Mouse (Mus musculus) myocyte (in vitro differentiated cells): ENCODE measurements at regions not wholly inside any gene's neighbourhood (a gene's known extent, or its start where the extent isn't known, plus 50 kb on each side); places are given as distances from the start of the nearest gene placed in this dataset.

Source experiments
- H3K27me3 ChIP-seq: one replicate; pipeline ENCODE4 v1.6.1; 2011; ENCODE audit not compliant: control insufficient read depth, insufficient read depth, insufficient read length
- H3K36me3 ChIP-seq: one replicate; pipeline ENCODE4 v1.6.1; 2011; ENCODE audit not compliant: control insufficient read depth, insufficient read depth
- H3K4me2 ChIP-seq: one replicate; pipeline ENCODE4 v1.6.1; 2011; ENCODE audit warnings: low read depth, control low read depth
- H3K4me3 ChIP-seq: one replicate; pipeline ENCODE4 v1.5.1; 2011; ENCODE audit warnings: mild to moderate bottlenecking, control low read depth, moderate library complexity
- H3K79me2 ChIP-seq: one replicate; pipeline ENCODE4 v1.6.1; 2011; ENCODE audit not compliant: control insufficient read depth, insufficient read depth
- H3ac ChIP-seq: one replicate; pipeline ENCODE4 v1.6.1; 2011; ENCODE audit not compliant: control insufficient read depth, insufficient read length
- CEBPB ChIP-seq: IDR thresholded peaks from 2 replicates; pipeline ENCODE4 v1.6.1; 2011; ENCODE audit warnings: mild to moderate bottlenecking, moderate library complexity; ENCODE audit not compliant: poor library complexity, insufficient read depth, severe bottlenecking
- E2F4 ChIP-seq: IDR thresholded peaks from one replicate; pipeline ENCODE4 v1.6.1; 2011; ENCODE audit warnings: mild to moderate bottlenecking, control low read depth, moderate library complexity; ENCODE audit not compliant: insufficient read depth
- MAX ChIP-seq: IDR thresholded peaks from one replicate; pipeline ENCODE4 v1.6.1; 2011; ENCODE audit warnings: low read depth, mild to moderate bottlenecking, control low read depth
- MYOD1 ChIP-seq, 3 experiments: IDR thresholded peaks; one replicate each; pipeline ENCODE4 v1.6.1; 2011; ENCODE audit warnings: control low read depth in 2 of 3, low read depth in 2 of 3, mild to moderate bottlenecking in 2 of 3, moderate library complexity in 1 of 3; ENCODE audit not compliant: insufficient read length in 2 of 3, control insufficient read depth in 1 of 3
- MYOG ChIP-seq, 3 experiments: IDR thresholded peaks; one replicate each; pipeline ENCODE4 v1.6.1; 2011; ENCODE audit warnings: control low read depth in 2 of 3, low read depth in 2 of 3, mild to moderate bottlenecking in 2 of 3; ENCODE audit not compliant: insufficient read length in 2 of 3, control insufficient read depth in 1 of 3, insufficient read depth in 1 of 3
- POLR2A ChIP-seq: IDR thresholded peaks from one replicate; pipeline ENCODE4 v1.6.1; 2011; ENCODE audit warnings: low read depth, mild to moderate bottlenecking, control low read depth, moderate library complexity; ENCODE audit not compliant: insufficient read length
- POLR2AphosphoS2 ChIP-seq: IDR thresholded peaks from one replicate; pipeline ENCODE4 v1.6.1; 2011; ENCODE audit warnings: low read depth, control low read depth; ENCODE audit not compliant: insufficient read length
- REST ChIP-seq: IDR thresholded peaks from one replicate; pipeline ENCODE4 v1.6.1; 2011; ENCODE audit warnings: mild to moderate bottlenecking, control low read depth, moderate library complexity; ENCODE audit not compliant: insufficient read depth, insufficient read length
- SRF ChIP-seq: IDR thresholded peaks from one replicate; pipeline ENCODE4 v1.6.1; 2011; ENCODE audit warnings: low read depth; ENCODE audit not compliant: control insufficient read depth, insufficient read length
- TCF12 ChIP-seq: IDR thresholded peaks from one replicate; pipeline ENCODE4 v1.6.1; 2011; ENCODE audit warnings: mild to moderate bottlenecking, control low read depth; ENCODE audit not compliant: poor library complexity, insufficient read depth, severe bottlenecking
- TCF3 ChIP-seq: IDR thresholded peaks from one replicate; pipeline ENCODE4 v1.6.1; 2011; ENCODE audit warnings: low read depth, control low read depth; ENCODE audit not compliant: insufficient read length
- USF1 ChIP-seq: IDR thresholded peaks from one replicate; pipeline ENCODE4 v1.6.1; 2011; ENCODE audit warnings: low read depth, mild to moderate bottlenecking, control low read depth, moderate library complexity

- no peak overlapping the region for H3K4me3 ChIP-seq
- no peak overlapping the region for H3ac ChIP-seq
- H3K79me2 ChIP-seq = no peaks in the 10 kb centered on the region
- H3K27me3 ChIP-seq = no peaks in the 10 kb centered on the region
- TF ChIP-seq MAX (no peak), POLR2A (no peak), CEBPB (no peak), E2F4 (no peak), MYOD1 (IDR thresholded peaks at IDR 0.05; ENCODE audit: control insufficient read depth in 1 of 3, insufficient read length in 2 of 3, low read depth in 2 of 3) (no peak), MYOG (IDR thresholded peaks at IDR 0.05; ENCODE audit: control insufficient read depth in 1 of 3, insufficient read depth in 1 of 3, insufficient read length in 2 of 3, low read depth in 2 of 3) (no peak), SRF (no peak), REST (no peak), POLR2AphosphoS2 (no peak), TCF3 (no peak), USF1 (no peak), TCF12 (no peak)
- H3K36me3 ChIP-seq = no peaks in the 10 kb centered on the region
- no peak overlapping the region for H3K4me2 ChIP-seq
These were observed 114.3 kb upstream of the Ado start for GRCm38 (mm10) chr10:67663028-67663427.

GRCm38 (mm10) chr10:67661666-67662065 lies 112.9 kb upstream of the Ado start:
- H3K79me2 ChIP-seq = no peaks in the 10 kb centered on the region
- no peak overlapping the region for H3ac ChIP-seq
- no peak overlapping the region for H3K4me2 ChIP-seq
- no peaks in the 10 kb centered on the region for H3K27me3 ChIP-seq
- no peaks in the 10 kb centered on the region for H3K36me3 ChIP-seq
- TF ChIP-seq POLR2A (no peak), E2F4 (no peak), CEBPB (no peak), MYOD1 (IDR thresholded peaks at IDR 0.05; ENCODE audit: control insufficient read depth in 1 of 3, insufficient read length in 2 of 3, low read depth in 2 of 3) (no peak)
- H3K4me3 ChIP-seq = no peak overlapping the region

GRCm38 (mm10) chr10:67658005-67658545 lies 109.3 kb upstream of the Ado start:
- no peaks in the 10 kb centered on the region for H3K36me3 ChIP-seq

GRCm38 (mm10) chr10:67657305-67657704 lies 108.5 kb upstream of the Ado start:
- no peaks in the 10 kb centered on the region for H3K27me3 ChIP-seq
- H3K79me2 ChIP-seq = no peaks in the 10 kb centered on the region
- no peak overlapping the region for H3K4me2 ChIP-seq
- H3ac ChIP-seq = no peak overlapping the region
- H3K4me3 ChIP-seq = no peak overlapping the region
- H3K36me3 ChIP-seq = no peaks in the 10 kb centered on the region
- TF ChIP-seq TCF12 (no peak), POLR2AphosphoS2 (no peak), MYOG (IDR thresholded peaks at IDR 0.05; ENCODE audit: control insufficient read depth in 1 of 3, insufficient read depth in 1 of 3, insufficient read length in 2 of 3, low read depth in 2 of 3) (no peak), MAX (no peak), E2F4 (no peak), MYOD1 (IDR thresholded peaks at IDR 0.05; ENCODE audit: control insufficient read depth in 1 of 3, insufficient read length in 2 of 3, low read depth in 2 of 3) (no peak), POLR2A (no peak), SRF (no peak), REST (no peak), CEBPB (no peak), USF1 (no peak), TCF3 (no peak)

More at GRCm38 (mm10) chr10:67658005-67658545, 109.3 kb upstream of the Ado start:
- Histone ChIP-seq H3K79me2 (no peaks in the 10 kb centered on the region), H3K4me2 (no peak overlapping the region), H3K4me3 (no peak overlapping the region), H3K27me3 (no peaks in the 10 kb centered on the region), H3ac (no peak overlapping the region)
- TF ChIP-seq SRF (no peak), TCF3 (no peak), POLR2AphosphoS2 (no peak), CEBPB (no peak), MAX (no peak), MYOG (IDR thresholded peaks at IDR 0.05; ENCODE audit: control insufficient read depth in 1 of 3, insufficient read depth in 1 of 3, insufficient read length in 2 of 3, low read depth in 2 of 3) (no peak), REST (no peak), TCF12 (no peak), MYOD1 (IDR thresholded peaks at IDR 0.05; ENCODE audit: control insufficient read depth in 1 of 3, insufficient read length in 2 of 3, low read depth in 2 of 3) (no peak), USF1 (no peak), E2F4 (no peak), POLR2A (no peak)

- Histone ChIP-seq H3K36me3 (no peaks in the 10 kb centered on the region), H3K27me3 (no peaks in the 10 kb centered on the region), H3K4me3 (no peak overlapping the region), H3K79me2 (no peaks in the 10 kb centered on the region), H3K4me2 (no peak overlapping the region), H3ac (no peak overlapping the region)
- TF ChIP-seq CEBPB (no peak), USF1 (no peak), POLR2A (no peak), TCF3 (no peak), TCF12 (no peak)
These were observed 105.8 kb upstream of the Ado start for GRCm38 (mm10) chr10:67654518-67654917.
